Mouse (Mus musculus) adrenal gland, postnatal 25 days (tissue): ENCODE measurements at regions not wholly inside any gene's neighbourhood (a gene's known extent, or its start where the extent isn't known, plus 50 kb on each side); places are given as distances from the start of the nearest gene placed in this dataset.

Experiments used
- DNase-seq: peaks from one replicate; pipeline ENCODE4 v3.0.0; 2021; ENCODE audit warnings: mixed read lengths

DNA sequence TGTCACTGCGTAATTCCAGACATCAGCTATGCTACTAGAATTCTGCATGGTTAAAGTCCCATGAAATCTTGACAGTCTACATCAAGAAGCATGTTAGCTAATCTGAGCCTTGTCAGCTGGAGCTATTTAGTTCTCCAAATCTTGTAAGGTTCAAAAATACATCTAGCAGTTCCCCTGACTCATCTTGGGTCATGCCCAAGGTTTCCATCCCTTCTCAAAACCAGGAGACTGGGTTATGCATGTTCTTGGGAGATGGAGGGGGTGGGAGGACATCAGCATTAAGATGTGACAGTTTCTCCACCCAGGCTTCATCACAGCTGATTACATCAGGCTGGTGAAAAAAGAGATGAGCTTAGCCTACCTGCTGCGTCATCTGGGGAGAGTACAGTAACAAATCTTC, 495.3 kb upstream of the 4930452B06Rik start:
- no peak for DNase-seq

GRCm38 (mm10) chr14:9157941-9158340, 491.9 kb upstream of the 4930452B06Rik start:
- DNase-seq, result no peak

DNA sequence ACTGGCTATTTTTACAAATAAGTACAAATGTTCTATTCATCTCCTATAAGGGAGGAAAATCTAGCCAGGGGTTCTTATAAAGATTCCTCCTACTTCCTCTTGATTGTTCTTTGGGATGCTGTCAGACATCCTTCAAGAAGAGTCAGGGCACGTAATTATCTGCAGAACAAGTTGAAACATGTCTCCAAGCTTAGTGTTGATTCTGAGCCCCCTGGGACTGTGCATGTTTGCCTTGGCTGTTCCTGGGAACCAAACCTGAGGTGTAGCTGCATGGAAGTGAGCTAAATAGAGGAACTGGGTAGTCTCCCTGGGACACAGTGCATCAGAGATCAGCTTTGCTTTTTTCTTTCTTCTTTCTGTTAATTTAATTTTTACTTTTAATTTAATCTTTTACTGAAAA, 484.8 kb upstream of the 4930452B06Rik start:
- no peak for DNase-seq

DNA sequence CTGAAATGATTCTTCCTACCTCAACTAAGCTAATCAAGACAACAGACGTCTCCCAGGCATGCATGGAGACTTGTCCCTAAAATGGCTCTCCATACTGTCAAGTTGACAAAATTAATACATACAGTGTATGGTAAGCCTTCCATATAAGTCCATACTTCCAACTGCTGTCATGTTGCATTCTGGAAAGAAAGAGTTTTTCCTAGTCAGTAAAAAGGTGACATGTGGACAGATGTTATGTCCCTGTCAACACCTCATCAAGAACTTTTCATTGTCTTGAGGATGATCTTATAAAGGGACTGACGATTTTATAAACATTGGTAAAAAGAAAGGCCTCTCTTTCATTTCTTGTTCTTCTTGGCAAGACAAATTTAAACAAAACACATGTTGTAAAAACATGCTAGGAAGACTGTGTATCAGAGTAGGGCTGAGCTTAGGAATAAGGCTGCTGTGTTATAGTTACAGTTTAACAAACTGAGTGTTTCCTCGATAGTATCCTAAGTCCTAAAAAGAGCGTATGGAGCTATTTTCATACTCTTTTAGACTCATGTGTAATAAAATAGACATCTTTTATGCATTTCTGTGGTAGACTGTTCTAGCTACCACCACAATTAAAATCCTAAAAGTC, 480.7 kb upstream of the 4930452B06Rik start:
- DNase-seq, result no peak

- no peak for DNase-seq
Measured at GRCm38 (mm10) chr14:9105708-9106107, 439.7 kb upstream of the 4930452B06Rik start.

DNA sequence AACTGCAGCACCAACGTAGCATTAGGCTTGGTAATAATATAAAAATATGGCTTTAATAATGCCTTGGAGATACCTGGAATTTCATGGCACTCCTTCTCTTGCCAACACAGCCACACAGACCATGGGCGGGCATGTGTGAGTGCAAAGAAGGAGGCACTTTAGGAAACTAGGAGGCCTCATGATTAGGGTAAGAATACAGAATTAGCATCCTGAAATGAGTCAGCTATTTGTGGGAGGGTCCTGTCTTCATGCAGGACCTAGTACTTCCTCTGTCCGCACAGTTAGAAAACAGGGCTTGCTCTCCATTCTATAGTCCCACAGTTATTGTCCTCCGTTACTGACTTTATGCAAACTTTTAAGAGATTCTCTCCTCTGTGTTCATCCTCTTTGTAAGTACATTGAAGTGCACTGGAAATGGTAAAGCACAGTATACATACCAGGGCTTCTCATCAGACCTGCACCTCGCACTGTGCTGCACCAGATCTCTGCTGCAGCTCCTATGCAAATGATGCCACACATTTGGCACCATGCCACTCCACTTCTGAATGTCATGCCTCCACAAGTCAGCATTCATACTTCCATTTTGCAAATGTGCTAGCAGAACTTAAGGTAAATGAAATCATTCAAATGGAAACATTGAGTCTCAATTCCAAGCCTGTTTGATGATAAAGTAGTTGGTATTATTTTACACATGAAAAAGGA, 423.7 kb upstream of the 4930452B06Rik start:
- no peak for DNase-seq

DNA sequence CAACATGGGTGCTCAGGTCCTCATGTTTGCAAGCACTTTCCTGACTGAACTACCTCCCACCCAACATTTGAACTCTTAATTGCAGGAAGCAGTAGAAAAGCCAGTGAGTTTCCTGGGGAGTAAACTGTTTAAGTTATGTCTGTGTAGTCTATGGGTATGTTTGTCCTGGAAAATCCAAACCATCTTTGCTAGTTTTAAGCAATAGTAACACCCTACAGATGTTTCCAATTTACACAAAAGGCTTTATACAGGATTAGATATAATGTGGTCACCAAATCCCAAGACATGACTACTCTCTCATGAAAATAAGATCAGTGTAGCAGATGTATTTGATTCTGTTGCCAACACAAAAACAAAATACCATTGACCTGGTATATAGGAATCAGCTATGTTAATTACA, 421.1 kb upstream of the 4930452B06Rik start:
- no peak for DNase-seq

- no peak for DNase-seq
Measured at GRCm38 (mm10) chr14:9079632-9080031, 413.6 kb upstream of the 4930452B06Rik start.

DNA sequence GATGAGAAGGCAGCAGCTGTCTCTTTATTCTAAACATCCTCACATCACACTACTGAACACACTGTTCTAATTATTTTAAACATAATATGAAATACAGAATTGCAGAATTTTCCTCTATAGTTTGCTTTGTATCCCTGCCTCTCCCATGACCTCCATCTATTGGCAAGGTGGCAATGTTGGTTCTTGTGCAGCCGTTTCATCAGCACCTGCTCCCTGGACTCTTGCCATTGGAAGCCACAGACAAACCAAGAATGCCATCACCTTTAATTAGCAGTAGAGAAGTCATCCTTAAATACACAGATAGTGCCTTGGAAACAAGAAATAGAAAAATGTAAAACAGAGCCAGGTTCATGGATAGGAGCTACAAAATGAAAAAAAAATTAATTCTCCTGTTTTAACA, 413.0 kb upstream of the 4930452B06Rik start:
- no peak for DNase-seq

DNA sequence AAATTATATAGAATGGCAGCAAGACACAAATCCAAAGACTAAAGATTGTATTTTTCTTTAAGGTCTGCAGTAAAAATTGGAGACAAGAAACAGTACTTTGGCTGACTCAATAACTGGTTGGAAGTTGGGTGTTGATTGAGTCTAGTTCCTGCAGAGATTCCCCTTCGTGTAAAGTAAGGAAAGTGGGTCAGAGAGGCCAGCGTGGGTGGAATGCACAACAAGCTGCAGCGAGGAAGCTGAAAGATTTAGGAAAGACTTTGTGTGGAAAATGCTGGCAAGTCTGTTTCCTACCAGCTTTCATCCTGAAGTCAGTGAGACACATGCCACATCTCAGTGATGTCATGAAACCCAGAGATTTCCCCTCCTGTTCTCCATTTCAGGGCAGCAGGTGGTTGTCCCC, 405.1 kb upstream of the 4930452B06Rik start:
- DNase-seq, result no peak

GRCm38 (mm10) chr14:9060058-9060457, 394.0 kb upstream of the 4930452B06Rik start:
- DNase-seq, result no peak

DNA sequence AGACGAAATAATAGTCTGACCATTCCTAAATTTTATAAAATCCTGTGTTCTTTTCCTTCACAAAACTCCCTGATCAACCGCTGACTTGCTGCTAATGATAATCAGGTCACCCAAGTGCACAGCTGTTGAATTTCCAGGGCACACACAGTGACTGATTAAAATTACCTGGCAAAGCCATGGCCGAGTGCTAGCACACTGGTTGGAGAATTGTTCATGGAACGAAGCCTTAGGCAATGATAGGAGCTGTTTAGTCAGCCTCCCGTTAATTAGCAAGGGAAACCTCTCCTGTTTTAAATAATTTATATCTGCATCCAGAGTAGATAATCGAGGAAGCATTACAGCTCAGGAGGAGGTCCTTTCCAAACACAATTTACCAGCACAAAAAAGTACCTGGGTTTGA, 362.8 kb upstream of the 4930452B06Rik start:
- no peak for DNase-seq

DNA sequence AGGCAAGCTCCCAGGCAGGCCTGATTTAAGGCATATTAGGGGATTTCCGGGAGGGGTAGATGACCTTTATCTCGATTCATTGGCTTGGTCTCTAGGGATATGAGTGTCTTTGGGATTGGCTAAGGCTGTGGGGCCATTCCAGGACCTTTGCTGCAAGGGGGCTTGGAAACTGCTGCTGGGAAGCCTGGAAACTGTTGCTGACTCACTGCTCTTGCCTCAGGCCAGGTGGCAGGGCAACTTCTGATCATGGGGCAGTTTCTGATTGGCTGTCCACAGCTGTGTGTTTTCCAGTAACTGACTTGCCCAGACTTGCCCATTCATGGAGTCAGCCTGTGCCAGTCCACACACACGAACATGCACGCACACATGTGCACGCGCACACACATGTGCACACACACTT, 349.8 kb upstream of the 4930452B06Rik start:
- DNase-seq, result no peak

GRCm38 (mm10) chr14:9003034-9003433, 337.0 kb upstream of the 4930452B06Rik start:
- no peak for DNase-seq

DNA sequence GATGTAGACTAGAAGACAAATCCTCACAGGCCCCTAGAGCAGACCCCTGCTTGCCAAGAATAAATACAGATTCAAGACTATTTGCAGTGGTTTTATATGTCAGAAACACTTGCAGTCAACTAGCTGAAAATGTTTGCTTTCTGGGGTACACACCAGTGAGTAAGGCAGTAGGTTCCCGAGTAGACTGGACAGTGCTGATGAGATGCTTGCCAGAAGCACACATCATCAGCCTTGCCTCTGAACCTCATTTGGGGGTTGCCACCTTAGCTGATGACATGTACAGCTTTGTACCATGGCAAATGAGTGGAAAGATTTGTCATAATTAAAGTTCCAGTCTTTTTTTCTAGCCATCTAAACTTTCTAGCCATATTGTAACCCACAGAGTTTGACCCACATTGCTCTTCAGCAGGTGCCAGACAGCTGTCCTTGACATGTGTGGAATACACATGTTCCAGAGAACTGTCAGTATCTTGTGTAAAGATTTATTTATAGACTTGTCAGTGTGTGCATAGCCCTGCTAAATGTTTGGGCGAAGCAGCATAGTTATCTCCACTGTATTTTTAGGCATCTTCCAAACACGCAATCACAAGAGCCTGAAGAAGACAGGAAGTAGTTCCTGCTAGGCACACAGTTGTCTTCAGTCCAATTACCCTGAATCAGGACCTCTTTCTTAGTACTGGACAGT, 334.5 kb upstream of the 4930452B06Rik start:
- DNase-seq, result no peak

- DNase-seq, result no peak
Measured at GRCm38 (mm10) chr14:8999815-9000214, 333.8 kb upstream of the 4930452B06Rik start.

GRCm38 (mm10) chr14:8993421-8993820, 327.4 kb upstream of the 4930452B06Rik start:
- DNase-seq, result no peak

DNA sequence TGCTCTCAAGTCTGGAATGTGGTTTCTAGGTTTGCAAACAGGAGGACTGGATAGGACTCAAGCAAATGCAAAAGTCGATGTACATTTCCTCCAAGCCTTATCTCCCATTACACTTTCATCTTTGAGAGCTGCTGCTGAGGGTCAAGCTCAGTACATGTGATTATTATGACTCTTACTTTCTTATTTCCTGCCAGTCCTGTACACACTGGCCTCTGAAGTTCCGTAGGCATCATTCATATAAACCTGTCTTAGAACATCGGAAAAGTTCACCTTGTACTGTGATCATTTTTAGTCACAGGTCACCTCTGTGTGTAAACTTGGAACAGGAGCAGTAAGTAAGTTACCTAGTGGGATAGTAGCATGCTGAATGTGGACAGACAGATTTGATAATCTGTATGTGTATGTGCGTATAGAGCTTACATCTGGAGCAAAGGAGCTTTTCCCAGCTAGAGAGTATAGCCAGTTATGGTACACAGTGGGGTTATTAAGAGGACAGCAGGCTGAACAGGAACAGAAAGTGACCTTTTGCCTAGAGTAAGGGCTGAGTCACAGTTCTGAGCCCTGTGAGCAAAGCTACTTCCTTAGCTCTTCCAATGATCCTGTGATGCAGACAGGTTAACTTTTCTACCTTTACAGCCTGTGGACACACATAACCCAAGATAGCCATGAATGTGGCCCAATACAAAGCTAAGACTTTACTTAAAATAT, 319.2 kb upstream of the 4930452B06Rik start:
- DNase-seq, result no peak

DNA sequence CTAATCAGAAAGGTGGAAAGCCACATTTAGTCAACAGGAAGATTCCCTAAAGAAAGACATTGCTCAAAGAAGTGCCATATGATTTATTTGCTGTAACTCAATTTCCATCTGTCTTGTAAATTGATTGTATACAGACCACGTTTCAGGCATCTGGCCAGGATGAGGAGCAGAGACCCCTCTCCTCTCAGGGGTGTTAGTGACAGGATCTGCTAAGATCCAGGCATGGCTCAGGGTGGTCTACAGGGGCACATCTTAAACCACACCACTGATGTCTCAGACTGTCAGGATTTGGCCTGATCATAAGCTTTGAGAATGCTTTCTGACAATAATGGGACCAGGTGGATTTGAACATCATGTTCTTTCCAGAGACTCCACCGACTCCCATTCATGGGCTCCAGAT, 295.5 kb upstream of the 4930452B06Rik start:
- no peak for DNase-seq

- DNase-seq, result no peak
Measured at GRCm38 (mm10) chr14:8952853-8953397, 286.9 kb upstream of the 4930452B06Rik start.

GRCm38 (mm10) chr14:8948751-8949150, 282.7 kb upstream of the 4930452B06Rik start:
- no peak for DNase-seq

GRCm38 (mm10) chr14:8946851-8947625, 281.0 kb upstream of the 4930452B06Rik start:
- no peak for DNase-seq
